In genomic region chr13:55826008-55826671, GRCm38 (mm10) we compare ENCODE assay signal across 10 mouse cellular contexts. TPM values are rescaled to one million over a fixed set of nuclear protein-coding genes. Genes with fewer than 3 reads are reported as not detected.
A peak's percentile ranks its signal among the peaks of the same experiment; 100 is the strongest.
DNase-seq lines count a peak whose midpoint lies in the region; ATAC-seq and TF ChIP-seq lines count a peak whose summit lies in the region.
"Had no signal": no experiment of that assay in that cellular context is flagged by ENCODE, and none has a peak within 500 bp of the region (broad histone marks: within the 10 kb centered on the region; RNA-seq: fewer than 3 reads in every experiment).

No protein-coding gene starts in this region.

- DNase-seq in gastrocnemius, postnatal 10 days: peak; percentile 52
- no peak for DNase-seq in gastrocnemius, adult 8-10 months (ENCODE audit: low spot score in 2 of 2)
- peak; percentile 31 for DNase-seq in ovary, postnatal 36 days (ENCODE audit: low spot score)
- DNase-seq in ovary, postnatal 10 days (ENCODE audit: low spot score): no peak
- DNase-seq in stomach, postnatal 0 days (ENCODE audit: low spot score): peak; percentile 56
- DNase-seq in layer of hippocampus, postnatal 36 days: no peak
- no peak for DNase-seq in lung, postnatal 25 days (ENCODE audit: low spot score)

- ATAC-seq in intestine, embryonic 15.5 days: no peak
- no peak for ATAC-seq in stomach, postnatal 0 days (ENCODE audit: low FRiP score, low TSS enrichment)
- ATAC-seq: CD4-positive, CD25-positive, alpha-beta regulatory T cell, adult 4 months had no signal

- no peak for TF ChIP-seq CTCF in stomach, postnatal 0 days (IDR thresholded peaks at IDR 0.05; ENCODE audit: low read depth)

- H3K9ac ChIP-seq in intestine, embryonic 15.5 days: peak overlapping the region; percentile 32
- H3K9ac ChIP-seq in stomach, postnatal 0 days (ENCODE audit: low read length): peak overlapping the region; percentile 79

- H3K9me3 ChIP-seq in intestine, embryonic 15.5 days: no peaks in the 10 kb centered on the region
- no peaks in the 10 kb centered on the region for H3K9me3 ChIP-seq in stomach, postnatal 0 days (ENCODE audit: control insufficient read depth, low read length)

- H3K4me3 ChIP-seq in intestine, embryonic 15.5 days (replicated peaks): peak overlapping the region; percentile 22
- H3K4me3 ChIP-seq in stomach, postnatal 0 days (ENCODE audit: low read depth, low read length): peak overlapping the region; percentile 47

- H3K36me3 ChIP-seq in intestine, embryonic 15.5 days: no peaks in the 10 kb centered on the region
- H3K36me3 ChIP-seq in stomach, postnatal 0 days (ENCODE audit: control insufficient read depth, insufficient read depth, low read length): peaks cover 11% of the 10 kb centered on the region

- no peak overlapping the region for H3K27ac ChIP-seq in intestine, embryonic 15.5 days
- H3K27ac ChIP-seq in stomach, postnatal 0 days (replicated peaks): peak overlapping the region; percentile 86

- peaks cover 79% of the 10 kb centered on the region for H3K27me3 ChIP-seq in intestine, embryonic 15.5 days (replicated peaks)
- H3K27me3 ChIP-seq in stomach, postnatal 0 days (ENCODE audit: control insufficient read depth, insufficient read depth, low read length): no peaks in the 10 kb centered on the region

- H3K4me2 ChIP-seq in intestine, embryonic 15.5 days (replicated peaks): peak overlapping the region; percentile 54
- peak overlapping the region; percentile 75 for H3K4me2 ChIP-seq in stomach, postnatal 0 days (replicated peaks; ENCODE audit: low read depth)

- 8% methylated on average over 56 of the region's 56 CpGs for WGBS in intestine, embryonic 15.5 days
- WGBS in stomach, postnatal 0 days: 17% methylated on average over 56 of the region's 56 CpGs

- TF ChIP-seq EP300 in stomach, postnatal 0 days (optimal IDR thresholded peaks at IDR 0.05): no peak

- peaks cover 28% of the 10 kb centered on the region for H3K4me1 ChIP-seq in intestine, embryonic 15.5 days (replicated peaks)
- H3K4me1 ChIP-seq in stomach, postnatal 0 days (replicated peaks; ENCODE audit: control insufficient read depth, insufficient read depth): peaks cover 6% of the 10 kb centered on the region; the same call in 1 of the 2 replicates

RNA-seq across cellular contexts. Expression of gene Pitx1, which starts 9.9 kb away (rescaled TPM):
- total RNA-seq in gastrocnemius, postnatal 10 days (2021): 1 to 10 TPM; 1.2 to 2.9 TPM
- total RNA-seq in gastrocnemius, adult 8-10 months (2022): under 1 TPM; 0.12 to 0.27 (median 0.21) TPM
- 15.2 and 18.4 TPM in 2 replicates for polyA plus RNA-seq in intestine, embryonic 15.5 days (2015; fragmentation: Nextera tagmentation; extraction: Ambion mirVana)
- polyA plus RNA-seq in stomach, postnatal 0 days (2015; fragmentation: Nextera tagmentation; extraction: Ambion mirVana): 193 and 214 TPM in 2 replicates
- total RNA-seq in layer of hippocampus, postnatal 36 days (2021): not detected
- total RNA-seq: hematopoietic stem cell, adult 5-6 weeks had no signal
- polyA plus RNA-seq: CD4-positive, CD25-positive, alpha-beta regulatory T cell, adult 4 months had no signal

RNA-seq across cellular contexts. Expression of gene Catsper3, which starts 41.8 kb away (rescaled TPM):
- under 1 TPM in 1 of 2 experiments, not detected in 1; 0.31 TPM for total RNA-seq in gastrocnemius, postnatal 10 days (2021)
- total RNA-seq in gastrocnemius, adult 8-10 months (2022): under 1 TPM in 1 of 4 experiments, not detected in 3; 0.38 TPM
- not detected in 2 replicates for polyA plus RNA-seq in intestine, embryonic 15.5 days (2015; fragmentation: Nextera tagmentation; extraction: Ambion mirVana)
- 0.07 and 0.13 TPM in 2 replicates for polyA plus RNA-seq in stomach, postnatal 0 days (2015; fragmentation: Nextera tagmentation; extraction: Ambion mirVana)
- total RNA-seq in layer of hippocampus, postnatal 36 days (2021): under 1 TPM in 1 of 2 experiments, not detected in 1; 0.38 TPM

Comparison
In these comparisons a context has a peak if more than half of its experiments do, and no peak if none do; other contexts are left out.
1. DNase-seq: peak in gastrocnemius, postnatal 10 days (single experiment), ovary, postnatal 36 days (single experiment) and stomach, postnatal 0 days (single experiment); none in gastrocnemius, adult 8-10 months (0 of 2), ovary, postnatal 10 days (single experiment), layer of hippocampus, postnatal 36 days (0 of 2) and lung, postnatal 25 days (single experiment).